Mouse (Mus musculus): ENCODE results near the gene Ptpdc1.

Gene Ptpdc1

GRCm38 (mm10) chr13:48545476-48546281 is 79.8 kb downstream of the Ptpdc1 start:
- DNase-seq, result peak; percentile 93 to 95

DNA sequence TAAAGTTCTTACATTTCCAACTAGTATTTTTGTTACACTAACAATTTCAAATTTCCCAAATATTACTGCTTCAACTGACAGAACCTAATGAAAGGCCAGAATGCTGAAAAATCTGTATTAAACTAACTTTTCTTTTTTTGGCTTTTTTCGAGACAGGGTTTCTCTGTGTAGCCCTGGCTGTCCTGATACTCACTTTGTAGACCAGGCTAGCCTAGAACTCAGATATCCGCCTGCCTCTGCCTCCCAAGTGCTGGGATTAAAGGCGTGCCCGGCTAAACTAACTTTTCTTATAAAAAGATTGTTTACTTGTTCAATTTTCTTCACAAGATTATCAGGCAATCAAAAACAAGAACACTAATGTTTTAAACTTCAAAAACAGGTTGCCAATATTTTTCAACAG is 80.6 kb downstream of the Ptpdc1 start:
- no peak for DNase-seq

- no peak for DNase-seq
Measured at GRCm38 (mm10) chr13:48544391-48544790, 81.1 kb downstream of the Ptpdc1 start.

- DNase-seq, result no peak
Measured at GRCm38 (mm10) chr13:48540488-48540887, 85.0 kb downstream of the Ptpdc1 start.

DNA sequence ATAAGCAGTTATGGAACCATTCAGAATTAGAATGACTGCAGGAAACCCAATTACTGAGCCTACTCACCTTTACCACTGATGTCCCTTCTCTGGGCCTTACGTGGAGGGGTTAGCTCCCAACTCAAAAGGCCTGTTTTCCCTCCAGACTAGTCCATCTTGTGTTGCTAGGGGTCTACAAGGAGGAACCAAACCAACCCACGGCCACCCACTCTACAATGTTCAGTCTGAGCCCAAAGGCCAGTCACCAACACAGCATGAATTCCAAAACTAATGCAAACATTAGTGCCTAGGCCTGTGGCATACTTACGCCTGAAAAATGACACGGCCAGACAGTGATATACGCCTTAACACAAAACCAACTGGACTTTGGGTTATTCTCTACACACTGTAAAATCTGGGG is 92.0 kb downstream of the Ptpdc1 start:
- no peak for DNase-seq

DNA sequence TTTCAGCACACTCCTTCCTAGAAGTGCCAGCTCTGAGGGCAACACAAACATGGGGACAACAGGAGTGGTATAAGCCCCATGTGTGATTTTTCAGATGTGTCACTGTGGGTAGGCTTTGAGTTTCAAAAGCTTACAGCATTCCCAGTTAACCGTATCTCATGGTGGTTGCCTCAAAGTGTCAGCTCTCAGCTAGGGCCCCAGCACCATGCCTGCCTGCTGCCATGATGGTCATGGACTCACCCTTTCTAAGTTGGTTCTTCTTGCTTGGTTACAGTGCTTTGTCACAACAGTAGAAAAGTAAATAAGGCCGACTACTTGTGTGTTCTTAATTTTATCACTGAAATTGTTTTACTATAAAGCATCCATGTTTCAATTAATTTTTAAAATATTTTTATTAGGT is 94.0 kb downstream of the Ptpdc1 start:
- no peak for DNase-seq

- DNase-seq, result no peak
Measured at GRCm38 (mm10) chr13:48530685-48531084, 94.8 kb downstream of the Ptpdc1 start.

GRCm38 (mm10) chr13:48529028-48529427 is 96.4 kb downstream of the Ptpdc1 start:
- DNase-seq, result no peak

DNA sequence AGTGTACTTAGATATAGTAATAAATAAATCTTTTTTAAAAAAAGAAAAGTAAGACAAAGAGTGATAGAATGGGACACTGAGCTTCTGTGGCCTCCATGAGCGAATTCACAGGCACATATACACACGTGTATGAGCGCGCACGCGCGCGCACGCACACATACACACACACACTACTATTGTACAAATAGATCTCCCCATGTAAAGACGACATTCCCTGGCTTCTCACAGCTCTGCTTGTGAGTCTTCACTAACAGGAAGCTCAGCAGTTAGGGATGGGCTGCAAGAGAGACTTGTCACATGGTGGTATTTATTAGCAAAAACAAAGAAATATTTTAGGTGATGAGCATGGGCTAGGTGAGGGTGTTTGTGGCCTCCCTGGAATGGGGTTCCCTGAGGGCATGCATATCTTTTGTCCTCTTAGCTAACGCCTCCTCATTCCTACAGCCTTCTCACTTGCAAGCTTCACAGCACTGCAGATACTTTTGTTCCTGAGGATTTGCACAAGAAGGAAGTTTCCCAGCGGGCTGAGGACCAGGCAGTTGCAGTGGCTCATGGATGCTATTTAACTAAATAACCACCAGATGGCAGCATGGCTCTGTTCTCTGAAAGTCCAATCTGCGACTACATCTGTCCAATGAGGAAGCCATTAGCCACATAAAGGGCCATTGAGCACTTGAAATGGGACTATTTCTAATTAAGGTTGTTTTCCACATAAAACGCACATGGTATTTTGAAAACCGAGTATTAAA is 97.2 kb downstream of the Ptpdc1 start:
- DNase-seq, result peak in 1 of 2 experiments; percentile 43

All from spleen, adult 18-20 months (tissue).